16 mouse cellular contexts compared by ENCODE assay signal in the genomic region with DNA sequence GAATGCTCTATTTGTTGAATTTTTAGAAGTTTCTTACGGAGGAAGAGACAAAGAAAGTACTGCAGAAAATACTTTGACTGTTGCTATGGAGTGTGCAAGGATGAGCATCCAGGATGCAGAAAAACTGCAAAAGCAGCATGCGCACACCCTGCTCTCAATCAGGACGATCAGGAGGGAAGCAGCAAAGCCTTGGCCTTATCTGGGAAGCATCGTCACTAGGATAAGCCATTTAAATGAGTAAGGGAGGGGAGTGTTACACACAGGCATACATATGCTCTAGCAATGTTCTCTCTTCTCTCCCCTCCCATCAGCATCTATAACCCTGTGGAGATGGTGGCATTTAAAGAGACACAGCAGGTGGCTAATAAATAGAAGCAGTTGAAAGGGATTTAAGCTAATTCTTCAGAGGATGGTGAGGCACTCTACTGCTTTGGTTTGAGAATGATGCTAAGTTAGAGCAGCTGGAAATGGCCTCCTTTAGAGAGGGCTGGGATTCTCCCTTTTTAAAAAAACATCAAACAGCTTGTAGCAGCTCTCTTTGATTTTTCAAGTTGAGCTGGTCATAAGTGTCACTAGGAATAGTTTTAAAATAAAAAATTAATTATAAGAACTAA.
DNase-seq lines count a peak whose midpoint lies in the region; ATAC-seq lines count a peak whose summit lies in the region.
"Had no signal": no experiment of that assay in that cellular context is flagged by ENCODE, and none has a peak within 500 bp of the region (broad histone marks: within the 10 kb centered on the region; RNA-seq: fewer than 3 reads in every experiment).

No protein-coding gene starts in this region.

- peaks cover 11% of the 10 kb centered on the region for H3K4me1 ChIP-seq in hindbrain, embryonic 10.5 days (replicated peaks)
- H3K4me1 ChIP-seq in midbrain, embryonic 12.5 days = peaks cover 9% of the 10 kb centered on the region
- H3K4me1 ChIP-seq: embryonic facial prominence, embryonic 13.5 days; limb, embryonic 13.5 days had no signal

- peak; percentile 86 for ATAC-seq in midbrain, embryonic 12.5 days (ENCODE audit: low FRiP score, low read depth)

- 0 out of 2 replicates have a peak overlapping the region, but pooled peaks have one; percentile 24 for H3K27ac ChIP-seq in hindbrain, embryonic 10.5 days
- H3K27ac ChIP-seq in midbrain, embryonic 12.5 days (replicated peaks) = 0 out of 2 replicates have a peak overlapping the region, but pooled peaks have one; percentile 50
- H3K27ac ChIP-seq: embryonic facial prominence, embryonic 13.5 days; limb, embryonic 13.5 days had no signal

- no peaks in the 10 kb centered on the region for H3K27me3 ChIP-seq in hindbrain, embryonic 10.5 days (ENCODE audit: insufficient read depth, poor library complexity, severe bottlenecking)
- no peaks in the 10 kb centered on the region for H3K27me3 ChIP-seq in midbrain, embryonic 12.5 days
- H3K27me3 ChIP-seq: embryonic facial prominence, embryonic 13.5 days; limb, embryonic 13.5 days had no signal

- DNase-seq in right cerebral cortex, postnatal 10 days (ENCODE audit: low spot score in 2 of 2) = peak; percentile 40 to 59
- DNase-seq in right cerebral cortex, postnatal 25 days = no peak
- DNase-seq in hindbrain, embryonic 10.5 days (ENCODE audit: low spot score) = no peak
- DNase-seq in retina, embryonic 14.5 days (ENCODE audit: low spot score) = peak; percentile 24
- DNase-seq in thymus, postnatal 14 days = no peak
- no peak for DNase-seq in urinary bladder, adult 2 months (ENCODE audit: low spot score)
- no peak for DNase-seq in frontal cortex, adult 2 months (ENCODE audit: extremely low spot score in 1 of 2, low spot score in 1 of 2)
- DNase-seq: adrenal gland, postnatal 36 days; cerebellum, adult 11 months; heart, adult 18-20 months; kidney, postnatal 25 days; lung, adult 18-20 months; lung, postnatal 4 days had no signal

- no peaks in the 10 kb centered on the region for H3K36me3 ChIP-seq in hindbrain, embryonic 10.5 days
- H3K36me3 ChIP-seq in midbrain, embryonic 12.5 days = no peaks in the 10 kb centered on the region
- H3K36me3 ChIP-seq: embryonic facial prominence, embryonic 13.5 days; limb, embryonic 13.5 days had no signal

- no peak overlapping the region for H3K9ac ChIP-seq in midbrain, embryonic 12.5 days (replicated peaks)
- H3K9ac ChIP-seq: embryonic facial prominence, embryonic 13.5 days; limb, embryonic 13.5 days had no signal

- no peak overlapping the region for H3K4me3 ChIP-seq in hindbrain, embryonic 10.5 days
- H3K4me3 ChIP-seq in midbrain, embryonic 12.5 days = no peak overlapping the region
- H3K4me3 ChIP-seq: embryonic facial prominence, embryonic 13.5 days; limb, embryonic 13.5 days had no signal

- H3K9me3 ChIP-seq in hindbrain, embryonic 10.5 days = no peaks in the 10 kb centered on the region
- H3K9me3 ChIP-seq in midbrain, embryonic 12.5 days = no peaks in the 10 kb centered on the region
- H3K9me3 ChIP-seq: embryonic facial prominence, embryonic 13.5 days; limb, embryonic 13.5 days had no signal

- H3K4me2 ChIP-seq in midbrain, embryonic 12.5 days (replicated peaks) = peak overlapping the region; percentile 4; the same call in 1 of the 2 replicates
- H3K4me2 ChIP-seq: embryonic facial prominence, embryonic 13.5 days; limb, embryonic 13.5 days had no signal

- 25% methylated on average over 4 of the region's 4 CpGs for WGBS in hindbrain, embryonic 10.5 days
- WGBS in midbrain, embryonic 12.5 days = 9% methylated on average over 4 of the region's 4 CpGs

Comparison
In these comparisons a context has a peak if more than half of its experiments do, and no peak if none do; other contexts are left out.
1. DNase-seq: peak in right cerebral cortex, postnatal 10 days (2 of 2) and retina, embryonic 14.5 days (single experiment); none in right cerebral cortex, postnatal 25 days (single experiment), hindbrain, embryonic 10.5 days (single experiment), thymus, postnatal 14 days (single experiment), urinary bladder, adult 2 months (single experiment) and frontal cortex, adult 2 months (0 of 2).